14 mouse cellular contexts compared by ENCODE assay signal in genomic region chr11:102763009-102763767, GRCm38 (mm10). TPM values are rescaled to one million over a fixed set of nuclear protein-coding genes. Genes with fewer than 3 reads are reported as not detected.
DNase-seq lines count a peak whose midpoint lies in the region; ATAC-seq and TF ChIP-seq lines count a peak whose summit lies in the region.
"Had no signal": no experiment of that assay in that cellular context is flagged by ENCODE, and none has a peak within 500 bp of the region (broad histone marks: within the 10 kb centered on the region; RNA-seq: fewer than 3 reads in every experiment).

No protein-coding gene starts in this region.

- H3K27me3 ChIP-seq in lung, postnatal 0 days (replicated peaks; ENCODE audit: insufficient read depth, low read length), result 0 out of 2 replicates have a peak, but pooled peaks cover 4% of the 10 kb centered on the region
- H3K27me3 ChIP-seq in hindbrain, embryonic 14.5 days (ENCODE audit: control insufficient read depth, insufficient read depth, low read length), result no peaks in the 10 kb centered on the region
- H3K27me3 ChIP-seq in neural tube, embryonic 11.5 days (ENCODE audit: control insufficient read depth, insufficient read depth, low read length), result peaks cover 14% of the 10 kb centered on the region; the same call in 1 of the 2 replicates

- 57% methylated on average over 11 of the region's 11 CpGs for WGBS in lung, postnatal 0 days
- WGBS in lung, adult 2 months, result 74% methylated on average over 11 of the region's 11 CpGs
- 48% methylated on average over 11 of the region's 11 CpGs for WGBS in hindbrain, embryonic 14.5 days
- 49% methylated on average over 11 of the region's 11 CpGs for WGBS in neural tube, embryonic 11.5 days

- no peak for TF ChIP-seq POLR2A in lung, adult 2 months (IDR thresholded peaks at IDR 0.05; ENCODE audit: borderline replicate concordance, extremely low read depth, low read depth, low read length)

- no peak for TF ChIP-seq EP300 in lung, postnatal 0 days (IDR thresholded peaks at IDR 0.05)

- H3K36me3 ChIP-seq in lung, postnatal 0 days (ENCODE audit: insufficient read depth, low read length), result no peaks in the 10 kb centered on the region
- no peaks in the 10 kb centered on the region for H3K36me3 ChIP-seq in hindbrain, embryonic 14.5 days (replicated peaks; ENCODE audit: control insufficient read depth, insufficient read depth)
- H3K36me3 ChIP-seq in neural tube, embryonic 11.5 days (ENCODE audit: control insufficient read depth, insufficient read depth, low read length), result no peaks in the 10 kb centered on the region
- H3K36me3 ChIP-seq: heart, embryonic 12.5 days; liver, embryonic 13.5 days had no signal

- H3K9me3 ChIP-seq in lung, postnatal 0 days (ENCODE audit: low read length), result no peaks in the 10 kb centered on the region
- no peaks in the 10 kb centered on the region for H3K9me3 ChIP-seq in hindbrain, embryonic 14.5 days (ENCODE audit: control insufficient read depth, low read length)
- no peaks in the 10 kb centered on the region for H3K9me3 ChIP-seq in neural tube, embryonic 11.5 days (ENCODE audit: control insufficient read depth, low read length)
- H3K9me3 ChIP-seq: heart, embryonic 12.5 days; liver, embryonic 13.5 days; megakaryocyte, embryonic 14.5 days had no signal

- H3K27ac ChIP-seq in lung, postnatal 0 days (ENCODE audit: low read length), result no peak overlapping the region
- H3K27ac ChIP-seq in hindbrain, embryonic 14.5 days, result no peak overlapping the region
- no peak overlapping the region for H3K27ac ChIP-seq in neural tube, embryonic 11.5 days (ENCODE audit: low read depth, low read length)
- H3K27ac ChIP-seq: liver, embryonic 13.5 days had no signal

- no peak overlapping the region for H3K9ac ChIP-seq in lung, postnatal 0 days (replicated peaks; ENCODE audit: low read depth)
- 0 out of 2 replicates have a peak overlapping the region, but pooled peaks have one; percentile 91 for H3K9ac ChIP-seq in hindbrain, embryonic 14.5 days
- no peak overlapping the region for H3K9ac ChIP-seq in neural tube, embryonic 11.5 days (ENCODE audit: low read length)
- H3K9ac ChIP-seq: liver, embryonic 13.5 days had no signal

- H3K4me3 ChIP-seq in lung, postnatal 0 days (ENCODE audit: low read depth, low read length), result no peak overlapping the region
- no peak overlapping the region for H3K4me3 ChIP-seq in lung, adult 2 months (replicated peaks; ENCODE audit: extremely low read depth, low read depth, low read length)
- H3K4me3 ChIP-seq in hindbrain, embryonic 14.5 days (replicated peaks; ENCODE audit: low read length), result 0 out of 2 replicates have a peak overlapping the region, but pooled peaks have one; percentile 77
- no peak overlapping the region for H3K4me3 ChIP-seq in neural tube, embryonic 11.5 days (ENCODE audit: low read depth, low read length)
- H3K4me3 ChIP-seq: liver, embryonic 13.5 days had no signal

- no peak; the same call in 1 of the 2 replicates for ATAC-seq in lung, postnatal 0 days
- 0 out of 2 replicates have a peak, but pooled peaks have one; percentile 15 for ATAC-seq in hindbrain, embryonic 14.5 days (ENCODE audit: low FRiP score)
- peak; percentile 46; the same call in 1 of the 2 replicates for ATAC-seq in neural tube, embryonic 11.5 days (ENCODE audit: insufficient read depth, low FRiP score, low TSS enrichment)
- ATAC-seq: activated CD4-positive, CD25-positive, alpha-beta regulatory T cell, adult 4 months had no signal

- no peak for TF ChIP-seq CTCF in lung, postnatal 0 days (IDR thresholded peaks at IDR 0.05)
- no peak for TF ChIP-seq CTCF in lung, adult 2 months (IDR thresholded peaks at IDR 0.05; ENCODE audit: insufficient read depth, low read length)

- peak; percentile 35 for DNase-seq in lung, postnatal 0 days (ENCODE audit: low spot score)
- no peak for DNase-seq in lung, adult 2 months
- peak; percentile 82 for DNase-seq in cerebellum, adult 9-11 months
- DNase-seq in hindbrain, embryonic 14.5 days (ENCODE audit: low spot score), result no peak
- DNase-seq in neural tube, embryonic 11.5 days (ENCODE audit: low spot score), result peak; percentile 55
- DNase-seq in adrenal gland, postnatal 25 days, result no peak
- DNase-seq in gastrocnemius, adult 18-20 months (ENCODE audit: low spot score), result no peak
- no peak for DNase-seq in lung, adult 18-20 months
- DNase-seq: kidney, adult 18-20 months; liver, embryonic 13.5 days; right cerebral cortex, adult 18-20 months had no signal

- H3K4me2 ChIP-seq in lung, postnatal 0 days (replicated peaks; ENCODE audit: low read depth, low read length), result no peak overlapping the region
- H3K4me2 ChIP-seq in hindbrain, embryonic 14.5 days (replicated peaks), result peak overlapping the region; percentile 94
- H3K4me2 ChIP-seq in neural tube, embryonic 11.5 days (ENCODE audit: low read depth), result peak overlapping the region; percentile 97; the same call in 1 of the 2 replicates
- H3K4me2 ChIP-seq: liver, embryonic 13.5 days had no signal

- H3K4me1 ChIP-seq in lung, postnatal 0 days (ENCODE audit: insufficient read depth, low read depth, low read length), result no peaks in the 10 kb centered on the region
- no peaks in the 10 kb centered on the region for H3K4me1 ChIP-seq in lung, adult 2 months (ENCODE audit: control insufficient read depth, insufficient read depth, low read length)
- peaks cover 14% of the 10 kb centered on the region for H3K4me1 ChIP-seq in hindbrain, embryonic 14.5 days (replicated peaks; ENCODE audit: control insufficient read depth, insufficient read depth, low read length)
- H3K4me1 ChIP-seq in neural tube, embryonic 11.5 days (ENCODE audit: control insufficient read depth, insufficient read depth, low read length), result peaks cover 13% of the 10 kb centered on the region

RNA-seq across cellular contexts. Expression of gene Adam11, which starts 1.9 kb away (rescaled TPM):
- polyA plus RNA-seq in lung, postnatal 0 days (2015; fragmentation: Nextera tagmentation; extraction: Ambion mirVana), result 0.78 and 1.8 TPM in 2 replicates
- 3.3 and 3.6 TPM in 2 replicates for polyA plus RNA-seq in lung, adult 2 months (2012; rRNA removed)
- 19.2 and 24.1 TPM in 2 replicates for polyA plus RNA-seq in hindbrain, embryonic 14.5 days (2014; fragmentation: Nextera tagmentation; extraction: Ambion mirVana)
- 21.7 and 23.2 TPM in 2 replicates for polyA plus RNA-seq in neural tube, embryonic 11.5 days (2014; fragmentation: Nextera tagmentation; extraction: Ambion mirVana)
- total RNA-seq in adrenal gland, postnatal 25 days (2021), result 2.9 and 4.7 TPM in 2 replicates
- under 1 TPM; 0.31 to 0.41 TPM for total RNA-seq in gastrocnemius, adult 18-20 months (2021)
- polyA plus RNA-seq: activated CD4-positive, CD25-positive, alpha-beta regulatory T cell, adult 4 months had no signal

RNA-seq across cellular contexts. Expression of gene Gjc1, which starts 56.3 kb away (rescaled TPM):
- polyA plus RNA-seq in lung, postnatal 0 days (2015; fragmentation: Nextera tagmentation; extraction: Ambion mirVana), result 35.9 and 37.0 TPM in 2 replicates
- polyA plus RNA-seq in lung, adult 2 months (2012; rRNA removed), result 9.1 and 14.8 TPM in 2 replicates
- polyA plus RNA-seq in hindbrain, embryonic 14.5 days (2014; fragmentation: Nextera tagmentation; extraction: Ambion mirVana), result 31.2 and 34.3 TPM in 2 replicates
- polyA plus RNA-seq in neural tube, embryonic 11.5 days (2014; fragmentation: Nextera tagmentation; extraction: Ambion mirVana), result 78.5 and 80.3 TPM in 2 replicates
- 20.0 and 22.7 TPM in 2 replicates for total RNA-seq in adrenal gland, postnatal 25 days (2021)
- 1 to 10 TPM; 3.7 to 4.6 TPM for total RNA-seq in gastrocnemius, adult 18-20 months (2021)

Comparison
In these comparisons a context has a peak if more than half of its experiments do, and no peak if none do; other contexts are left out.
1. DNase-seq: peak in lung, postnatal 0 days (single experiment), cerebellum, adult 9-11 months (single experiment) and neural tube, embryonic 11.5 days (single experiment); none in lung, adult 2 months (single experiment), hindbrain, embryonic 14.5 days (single experiment), adrenal gland, postnatal 25 days (single experiment), gastrocnemius, adult 18-20 months (single experiment) and lung, adult 18-20 months (0 of 2).